Mouse (Mus musculus) hindbrain, embryonic 15.5 days (tissue): ENCODE results near the gene 4930578G10Rik. TPM values are rescaled to one million over a fixed set of nuclear protein-coding genes. Genes with fewer than 3 reads are reported as not detected.
"Not testable (repeated sequence)": the region's sequence is repeated elsewhere in the genome, so short reads cannot be mapped to it uniquely, and the experiment has no call there.

ENCODE experiments used
- ATAC-seq: fragments of 200-750 bp; cut with Nextera tagmentation; 2 replicates; pipeline ENCODE4 v1.8.0; 2017; ENCODE audit warnings: low read depth, moderate number of reproducible peaks, moderate TSS enrichment; ENCODE audit not compliant: low FRiP score
- H3K27ac ChIP-seq: fragments of 300-500 bp; sonication (generic); replicated peaks from 2 replicates; pipeline ENCODE4 v1.5.1; 2015; ENCODE audit warnings: mild to moderate bottlenecking, inconsistent platforms
- H3K27me3 ChIP-seq: fragments of 300-500 bp; sonication (generic); 2 replicates; pipeline ENCODE4 v1.6.1; 2015; ENCODE audit warnings: control low read depth, inconsistent platforms
- H3K36me3 ChIP-seq: fragments of 300-500 bp; sonication (generic); 2 replicates; pipeline ENCODE4 v1.6.1; 2015; ENCODE audit warnings: control low read depth, inconsistent platforms
- H3K4me1 ChIP-seq: fragments of 300-500 bp; sonication (generic); replicated peaks from 2 replicates; pipeline ENCODE4 v1.6.1; 2015; ENCODE audit warnings: control low read depth, inconsistent platforms
- H3K4me2 ChIP-seq: fragments of 300-500 bp; sonication (generic); 2 replicates; pipeline ENCODE4 v1.6.1; 2015; ENCODE audit warnings: moderate library complexity, mild to moderate bottlenecking, inconsistent platforms
- H3K4me3 ChIP-seq: fragments of 300-500 bp; sonication (generic); 2 replicates; pipeline ENCODE4 v1.5.1; 2015; ENCODE audit warnings: mild to moderate bottlenecking, inconsistent platforms
- H3K9ac ChIP-seq: fragments of 300-500 bp; sonication (generic); 2 replicates; pipeline ENCODE4 v1.6.1; 2015; ENCODE audit warnings: inconsistent platforms
- H3K9me3 ChIP-seq: fragments of 300-500 bp; sonication (generic); 2 replicates; pipeline ENCODE4 v1.6.1; 2016; ENCODE audit warnings: control low read depth, inconsistent platforms
- WGBS: fragments of 180-500 bp; shearing (Covaris S2); methylation state at CpG from one replicate; pipeline ENCODE4 v1.1.7; 2015; 5-methylcytosine and 5-hydroxymethylcytosine counted together
- polyA plus RNA-seq: library from polyadenylated mRNA; unstranded; fragments of >200 nt; fragmentation: Nextera tagmentation; extraction: Ambion mirVana; gene quantifications from 2 replicates; pipeline ENCODE4 v1.2.1, GENCODE M21; 2015

The 4930578G10Rik gene
- polyA plus RNA-seq = 0.59 and 1.2 TPM in 2 replicates

DNA sequence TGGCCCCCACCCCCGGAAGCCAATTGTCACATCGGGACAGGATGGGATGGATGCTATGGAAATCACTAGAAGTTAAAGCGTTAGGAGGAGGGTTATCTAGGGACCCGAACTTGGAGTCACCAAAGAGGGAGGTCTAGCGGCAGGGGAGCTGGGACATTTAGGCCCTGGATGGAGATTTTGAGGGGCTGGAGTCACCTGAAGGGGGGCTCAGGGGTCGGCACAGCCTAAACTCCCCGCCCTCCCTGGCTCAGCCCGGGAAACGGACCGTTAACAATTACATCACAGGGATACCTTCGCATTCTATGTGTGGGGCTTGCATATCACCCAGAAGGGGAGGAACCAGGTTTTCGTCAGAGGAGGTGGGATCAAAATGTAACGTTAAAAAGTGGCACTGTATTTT, at the start of gene 4930578G10Rik:
Gene 4930578G10Rik, plus strand, starts transcription at position 301 of the 400 bp plus-strand sequence.
- H3K9me3 ChIP-seq, H3K4me1 ChIP-seq, H3K27ac ChIP-seq, H3K27me3 ChIP-seq, H3K4me3 ChIP-seq, H3K9ac ChIP-seq, ATAC-seq, H3K4me2 ChIP-seq, H3K36me3 ChIP-seq: not testable (repeated sequence)
- no CpG with 5 or more reads among the region's 13 CpGs for WGBS

DNA sequence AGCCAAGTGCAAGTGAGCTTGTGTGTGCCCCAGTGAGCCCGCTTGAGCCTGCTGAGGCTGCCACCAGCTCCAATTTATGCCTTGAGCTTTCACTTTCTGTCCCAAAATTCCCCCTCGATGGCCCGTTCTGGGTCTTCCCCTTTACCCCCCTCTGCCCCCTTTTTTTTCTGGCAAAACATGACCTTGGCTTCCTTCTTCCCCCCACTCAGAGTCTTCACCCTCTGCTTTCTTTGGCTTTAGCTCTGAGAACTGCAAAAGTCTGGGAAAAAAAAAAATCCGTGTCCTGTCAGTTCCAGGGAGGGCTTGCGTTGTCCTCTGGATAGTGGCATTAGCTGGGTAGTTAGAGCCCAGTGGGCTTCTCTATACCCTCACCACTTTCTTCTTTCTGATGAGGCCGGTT, 21.1 kb downstream of the 4930578G10Rik start, which contains the start of gene Ccl19:
Gene Ccl19, minus strand, starts transcription at position 101 of the 400 bp plus-strand sequence.
- not testable (repeated sequence) for H3K4me3 ChIP-seq, H3K9ac ChIP-seq, H3K27me3 ChIP-seq, H3K27ac ChIP-seq, H3K4me2 ChIP-seq, H3K9me3 ChIP-seq, H3K36me3 ChIP-seq, H3K4me1 ChIP-seq, ATAC-seq
- no CpG with 5 or more reads among the region's 6 CpGs for WGBS

DNA sequence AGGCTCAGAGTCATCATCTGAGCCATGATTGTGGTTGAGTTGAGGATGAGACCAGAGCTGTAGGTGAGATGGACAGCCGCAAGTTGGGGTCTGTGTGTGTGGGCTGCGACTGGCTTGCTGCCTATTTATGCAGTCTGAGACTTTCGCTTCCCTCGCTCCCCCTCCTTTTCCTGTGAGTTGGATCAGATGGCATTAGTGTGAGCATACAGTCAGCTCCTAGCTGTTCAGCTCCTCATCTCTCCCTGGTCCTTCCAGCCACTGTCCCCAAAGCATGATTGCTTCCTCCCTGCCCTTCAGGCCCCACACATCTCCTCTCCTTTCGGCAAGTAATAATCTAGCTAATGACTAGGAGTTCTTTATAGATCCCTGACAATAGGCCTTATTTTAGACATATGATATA, 38.5 kb downstream of the 4930578G10Rik start, which contains the start of gene Ccl21a:
Gene Ccl21a, minus strand, starts transcription at position 101 of the 400 bp plus-strand sequence.
- H3K9me3 ChIP-seq, H3K27me3 ChIP-seq, H3K4me1 ChIP-seq, H3K4me2 ChIP-seq, H3K4me3 ChIP-seq, ATAC-seq, H3K27ac ChIP-seq, H3K9ac ChIP-seq, H3K36me3 ChIP-seq: not testable (repeated sequence)
- WGBS = no CpG with 5 or more reads among the region's 5 CpGs

DNA sequence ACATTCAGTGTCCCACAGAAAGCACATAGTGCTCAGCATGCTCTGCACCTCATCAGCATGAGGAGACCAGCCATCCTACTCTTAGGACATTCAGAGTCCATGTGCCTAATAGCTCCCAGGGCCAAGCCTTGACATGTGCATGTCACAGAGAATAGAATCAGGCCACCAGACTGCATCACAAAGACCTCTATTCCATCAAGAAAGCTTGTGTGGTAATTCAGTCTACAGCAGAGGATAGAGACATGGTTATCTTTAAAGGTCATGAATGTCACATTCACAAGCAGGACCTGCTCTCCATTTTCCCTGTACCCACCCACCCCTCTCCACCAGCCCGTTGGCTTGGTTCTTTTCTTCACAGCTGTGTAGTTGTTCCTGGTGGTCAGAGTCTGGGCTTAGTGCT, 118.4 kb downstream of the 4930578G10Rik start, which contains the start of gene Fam205a1:
Gene Fam205a1, minus strand, starts transcription at position 101 of the 400 bp plus-strand sequence.
- H3K36me3 ChIP-seq, ATAC-seq, H3K4me3 ChIP-seq, H3K9me3 ChIP-seq, H3K27me3 ChIP-seq, H3K9ac ChIP-seq, H3K27ac ChIP-seq, H3K4me2 ChIP-seq, H3K4me1 ChIP-seq: not testable (repeated sequence)
- 100% methylated on average over 1 of the region's 1 CpGs for WGBS

DNA sequence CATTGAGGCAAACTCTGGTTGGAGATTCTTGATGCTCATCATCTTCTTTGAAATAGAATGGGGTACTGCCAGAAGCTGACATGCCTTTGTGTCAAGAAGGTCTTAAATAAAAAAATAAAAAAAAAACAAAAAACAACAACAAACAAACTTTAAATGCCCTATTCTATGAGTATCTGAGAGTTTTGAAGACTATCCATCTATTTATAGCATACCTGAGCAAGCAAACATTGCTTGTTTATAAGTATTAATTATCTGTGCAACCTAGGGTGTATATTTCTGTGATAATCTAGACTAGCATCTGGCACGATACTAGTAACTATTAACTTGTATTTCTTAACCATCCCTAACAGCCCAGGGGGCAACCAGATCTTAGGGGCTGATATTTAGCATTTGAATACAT, 121.3 kb downstream of the 4930578G10Rik start, which contains the start of gene Gm12394:
Gene Gm12394, minus strand, starts transcription at position 101 of the 400 bp plus-strand sequence.
- not testable (repeated sequence) for H3K27me3 ChIP-seq, H3K9ac ChIP-seq, H3K27ac ChIP-seq, H3K4me2 ChIP-seq, H3K4me3 ChIP-seq, ATAC-seq, H3K4me1 ChIP-seq, H3K36me3 ChIP-seq, H3K9me3 ChIP-seq
- 88% methylated on average over 1 of the region's 1 CpGs for WGBS

DNA sequence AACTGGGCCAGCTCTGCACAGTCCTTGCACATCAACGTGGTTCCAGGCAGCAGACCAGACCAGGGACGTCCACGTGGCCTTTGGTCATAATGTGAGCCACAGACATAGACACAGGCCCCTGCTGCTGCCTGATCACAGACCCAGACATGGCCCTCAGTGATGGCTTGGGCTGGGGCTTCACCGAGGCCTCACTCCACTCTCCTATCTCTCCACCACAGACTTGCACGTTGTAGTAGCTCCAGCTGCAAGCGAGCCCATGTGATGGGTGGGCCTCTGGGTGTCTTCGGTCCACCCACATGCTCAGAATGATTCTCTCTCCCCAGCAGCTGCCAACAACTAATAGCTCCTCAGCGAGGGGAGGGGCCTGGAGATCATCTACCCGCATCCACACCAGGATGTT, 125.1 kb downstream of the 4930578G10Rik start:
- H3K4me1 ChIP-seq, H3K4me2 ChIP-seq, H3K27me3 ChIP-seq, H3K27ac ChIP-seq, H3K9ac ChIP-seq, ATAC-seq, H3K9me3 ChIP-seq, H3K4me3 ChIP-seq, H3K36me3 ChIP-seq: not testable (repeated sequence)
- 88% methylated on average over 9 of the region's 9 CpGs for WGBS

DNA sequence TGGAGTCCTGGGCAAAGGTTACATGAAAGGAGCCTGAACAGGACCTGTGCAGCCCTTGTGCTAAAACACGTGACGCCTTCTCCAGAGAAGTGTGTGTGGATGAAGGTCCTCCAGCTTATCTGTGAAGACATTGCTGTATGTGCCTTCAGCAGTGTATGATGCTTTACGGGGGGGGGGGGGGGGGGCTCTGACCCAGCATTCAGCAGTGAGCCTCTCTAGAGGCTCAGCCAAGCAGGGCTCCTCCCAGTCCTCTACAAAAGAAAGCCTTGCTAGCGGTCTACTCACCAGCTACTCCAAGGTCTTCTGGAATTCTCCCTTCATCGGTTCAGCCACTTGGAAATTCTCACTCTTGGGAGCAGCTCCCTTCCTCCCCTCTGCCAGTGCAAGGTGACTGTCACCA, 128.1 kb downstream of the 4930578G10Rik start:
- H3K4me3 ChIP-seq, H3K27ac ChIP-seq, ATAC-seq, H3K9ac ChIP-seq, H3K36me3 ChIP-seq, H3K27me3 ChIP-seq, H3K4me1 ChIP-seq, H3K4me2 ChIP-seq, H3K9me3 ChIP-seq: not testable (repeated sequence)
- 85% methylated on average over 5 of the region's 5 CpGs for WGBS

DNA sequence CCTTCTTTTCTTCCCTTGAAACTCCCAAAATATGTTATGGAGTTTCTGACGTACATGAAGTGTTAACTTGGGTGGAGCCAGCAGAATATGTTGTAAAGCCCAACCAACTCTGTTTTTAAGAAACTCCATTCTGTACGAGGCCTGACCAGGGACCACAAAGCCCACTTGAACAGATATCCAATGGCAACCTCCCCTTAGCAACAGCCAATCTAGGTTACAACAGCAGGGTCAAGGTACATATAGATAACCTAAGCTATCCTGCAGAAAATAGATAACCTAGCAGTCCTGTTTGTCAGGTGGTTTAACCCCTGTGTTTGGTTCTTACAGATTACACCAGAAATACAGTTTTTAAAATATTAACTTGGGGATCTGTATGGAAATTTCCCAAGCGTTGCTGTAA, 132.0 kb downstream of the 4930578G10Rik start:
- no peaks in the 10 kb centered on the region for H3K9me3 ChIP-seq
- no peaks in the 10 kb centered on the region for H3K36me3 ChIP-seq
- no peak for ATAC-seq
- no peak overlapping the region for H3K4me3 ChIP-seq
- H3K4me2 ChIP-seq = no peak overlapping the region
- H3K9ac ChIP-seq = no peak overlapping the region
- H3K27ac ChIP-seq = no peak overlapping the region
- H3K27me3 ChIP-seq = no peaks in the 10 kb centered on the region
- no peaks in the 10 kb centered on the region for H3K4me1 ChIP-seq
- WGBS = 81% methylated on average over 3 of the region's 3 CpGs

DNA sequence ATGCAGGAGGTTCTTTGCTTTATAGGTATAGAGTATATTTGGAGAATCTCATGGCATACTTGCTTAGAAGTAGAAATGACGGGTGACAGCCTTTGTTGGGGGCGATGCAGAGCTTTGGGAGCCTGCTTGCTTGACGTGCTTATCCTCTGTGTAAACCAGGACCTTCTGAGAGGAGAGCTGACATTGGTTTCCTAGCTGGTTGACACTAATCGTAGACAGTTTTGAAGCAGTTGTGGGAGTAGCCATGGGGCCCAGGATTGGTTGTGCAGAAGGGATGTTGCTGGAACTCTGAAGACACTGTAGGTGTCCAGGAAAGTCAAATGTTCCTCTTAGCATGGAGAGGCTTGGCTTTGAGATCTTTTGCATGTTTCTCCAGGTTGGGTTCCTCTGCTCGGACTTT, 132.8 kb downstream of the 4930578G10Rik start:
- H3K4me3 ChIP-seq = no peak overlapping the region
- H3K27ac ChIP-seq = no peak overlapping the region
- no peak for ATAC-seq
- WGBS = 89% methylated on average over 5 of the region's 5 CpGs
- H3K36me3 ChIP-seq = no peaks in the 10 kb centered on the region
- no peaks in the 10 kb centered on the region for H3K27me3 ChIP-seq
- no peak overlapping the region for H3K4me2 ChIP-seq
- H3K9me3 ChIP-seq = no peaks in the 10 kb centered on the region
- H3K4me1 ChIP-seq = no peaks in the 10 kb centered on the region
- no peak overlapping the region for H3K9ac ChIP-seq

DNA sequence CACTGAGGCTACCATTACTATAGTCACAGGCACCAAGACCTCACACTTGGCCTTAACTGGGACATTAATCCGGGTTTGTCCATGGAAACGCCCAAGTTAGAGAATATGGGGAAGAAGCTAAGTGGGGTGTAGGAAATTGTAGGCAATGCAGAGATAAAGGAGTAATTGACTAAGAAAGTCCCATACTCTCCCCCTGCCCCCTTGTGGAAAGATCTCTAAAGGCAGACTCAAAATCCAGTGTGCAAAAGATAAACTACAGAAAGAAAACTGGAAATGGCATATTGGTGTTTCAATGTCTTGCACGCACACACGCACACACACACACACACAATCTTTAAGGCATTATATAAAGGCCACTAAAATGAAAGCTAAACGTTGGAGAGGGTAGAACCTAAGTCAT, 135.4 kb downstream of the 4930578G10Rik start:
- H3K4me1 ChIP-seq = no peaks in the 10 kb centered on the region
- H3K9ac ChIP-seq = no peak overlapping the region
- no peak overlapping the region for H3K27ac ChIP-seq
- no peak overlapping the region for H3K4me2 ChIP-seq
- 80% methylated on average over 5 of the region's 5 CpGs for WGBS
- no peak overlapping the region for H3K4me3 ChIP-seq
- ATAC-seq = no peak
- no peaks in the 10 kb centered on the region for H3K27me3 ChIP-seq
- no peaks in the 10 kb centered on the region for H3K36me3 ChIP-seq
- H3K9me3 ChIP-seq = no peaks in the 10 kb centered on the region

DNA sequence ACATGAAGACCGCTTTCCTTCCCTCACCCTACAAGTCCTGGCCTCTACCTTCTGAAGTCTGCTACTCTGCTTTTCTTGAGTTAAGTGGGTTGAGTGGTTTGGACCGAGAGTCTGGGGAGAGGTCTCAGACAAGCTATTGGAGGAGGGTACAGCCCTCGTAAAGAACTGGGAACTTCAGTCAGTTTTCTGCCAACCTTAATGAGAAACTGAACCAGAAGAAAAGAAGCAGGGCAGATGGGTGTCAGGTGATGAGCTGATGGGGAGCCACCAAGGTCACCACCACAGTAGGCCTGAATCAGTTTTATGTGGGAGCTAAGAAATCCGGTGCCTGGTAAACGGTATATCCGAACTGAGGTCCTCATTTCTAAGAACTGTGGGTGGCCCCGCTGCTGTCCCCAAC, 136.8 kb downstream of the 4930578G10Rik start:
- Histone ChIP-seq H3K4me2 (no peak overlapping the region), H3K4me3 (no peak overlapping the region), H3K27ac (no peak overlapping the region), H3K9ac (no peak overlapping the region), H3K4me1 (no peaks in the 10 kb centered on the region), H3K36me3 (no peaks in the 10 kb centered on the region), H3K9me3 (no peaks in the 10 kb centered on the region), H3K27me3 (no peaks in the 10 kb centered on the region)
- WGBS = 96% methylated on average over 7 of the region's 7 CpGs
- ATAC-seq = no peak

DNA sequence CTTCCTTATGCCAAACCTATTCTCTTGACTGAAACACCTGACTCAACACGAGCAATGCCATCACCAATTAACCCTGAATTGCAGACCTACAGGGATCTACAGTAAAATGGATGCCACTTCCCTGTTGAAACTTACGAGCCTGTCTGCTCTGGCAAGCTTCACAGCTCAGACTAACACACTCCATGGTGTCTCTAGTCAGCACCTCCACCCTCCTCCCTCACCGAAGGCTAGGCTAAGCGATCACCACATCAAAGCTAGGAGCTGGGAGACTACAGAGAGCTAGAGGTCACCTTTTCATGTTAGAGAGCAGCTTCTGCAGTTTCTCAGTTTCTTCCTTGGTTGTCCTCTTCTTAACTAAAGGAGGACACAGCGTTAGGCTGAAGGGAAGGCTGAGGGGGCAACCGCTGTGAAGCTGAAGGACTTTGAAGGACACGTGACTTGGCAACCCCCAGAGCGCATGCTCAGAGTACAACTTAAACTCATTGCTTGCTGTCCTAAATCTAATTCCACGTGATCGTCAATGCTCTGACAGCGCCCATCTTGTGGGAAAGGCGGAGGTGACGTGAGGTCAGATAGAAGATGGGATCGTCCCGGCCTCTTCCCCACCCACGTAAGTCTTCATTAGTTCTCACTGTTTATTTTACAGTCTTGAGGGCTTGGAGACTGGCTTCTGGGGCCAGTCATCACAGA, 137.5 kb downstream of the 4930578G10Rik start:
- no peak overlapping the region for H3K4me2 ChIP-seq
- H3K36me3 ChIP-seq = no peaks in the 10 kb centered on the region
- ATAC-seq = no peak
- no peaks in the 10 kb centered on the region for H3K27me3 ChIP-seq
- no peak overlapping the region for H3K4me3 ChIP-seq
- WGBS = 88% methylated on average over 16 of the region's 16 CpGs
- H3K9me3 ChIP-seq = no peaks in the 10 kb centered on the region
- no peaks in the 10 kb centered on the region for H3K4me1 ChIP-seq
- H3K9ac ChIP-seq = no peak overlapping the region
- H3K27ac ChIP-seq = no peak overlapping the region

DNA sequence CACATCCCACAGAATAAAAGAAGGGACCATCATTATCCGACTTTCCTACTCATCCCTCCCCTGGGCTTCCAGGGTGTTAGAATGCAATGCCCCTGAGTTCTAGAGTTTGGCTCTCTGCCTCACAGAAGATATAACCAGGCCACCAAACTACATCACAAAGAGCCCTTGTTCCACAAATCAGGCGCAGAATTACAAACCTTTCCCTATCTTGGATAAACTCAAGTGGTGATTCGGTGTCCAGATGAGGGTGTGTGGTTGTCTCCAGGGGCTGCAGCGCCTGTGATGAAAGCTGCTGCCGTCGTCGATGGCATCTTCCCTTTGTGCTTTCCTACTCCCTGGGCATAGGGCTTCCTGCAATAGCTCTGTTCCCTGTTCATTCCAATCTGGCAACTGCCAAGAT, 138.8 kb downstream of the 4930578G10Rik start, which contains the start of gene Fam205c:
Gene Fam205c, minus strand, starts transcription at position 101 of the 400 bp plus-strand sequence.
- H3K4me1 ChIP-seq = no peaks in the 10 kb centered on the region
- no peak for ATAC-seq
- H3K4me2 ChIP-seq = no peak within 1 kb of the TSS
- no peak within 1 kb of the TSS for H3K27ac ChIP-seq
- WGBS = 81% methylated on average over 7 of the region's 7 CpGs
- no peaks in the 10 kb centered on the region for H3K27me3 ChIP-seq
- H3K9me3 ChIP-seq = no peaks in the 10 kb centered on the region
- H3K4me3 ChIP-seq = no peak within 1 kb of the TSS
- H3K9ac ChIP-seq = no peak within 1 kb of the TSS
- no peaks in the 10 kb centered on the region for H3K36me3 ChIP-seq
